Mouse (Mus musculus): Measurements from ENCODE around the gene Togaram1. TPM values are rescaled to one million over a fixed set of nuclear protein-coding genes. Genes with fewer than 3 reads are reported as not detected.

Gene Togaram1
- 6.0 and 6.5 TPM in 2 replicates for polyA plus RNA-seq (2015; fragmentation: Nextera tagmentation; extraction: Ambion mirVana)

DNA sequence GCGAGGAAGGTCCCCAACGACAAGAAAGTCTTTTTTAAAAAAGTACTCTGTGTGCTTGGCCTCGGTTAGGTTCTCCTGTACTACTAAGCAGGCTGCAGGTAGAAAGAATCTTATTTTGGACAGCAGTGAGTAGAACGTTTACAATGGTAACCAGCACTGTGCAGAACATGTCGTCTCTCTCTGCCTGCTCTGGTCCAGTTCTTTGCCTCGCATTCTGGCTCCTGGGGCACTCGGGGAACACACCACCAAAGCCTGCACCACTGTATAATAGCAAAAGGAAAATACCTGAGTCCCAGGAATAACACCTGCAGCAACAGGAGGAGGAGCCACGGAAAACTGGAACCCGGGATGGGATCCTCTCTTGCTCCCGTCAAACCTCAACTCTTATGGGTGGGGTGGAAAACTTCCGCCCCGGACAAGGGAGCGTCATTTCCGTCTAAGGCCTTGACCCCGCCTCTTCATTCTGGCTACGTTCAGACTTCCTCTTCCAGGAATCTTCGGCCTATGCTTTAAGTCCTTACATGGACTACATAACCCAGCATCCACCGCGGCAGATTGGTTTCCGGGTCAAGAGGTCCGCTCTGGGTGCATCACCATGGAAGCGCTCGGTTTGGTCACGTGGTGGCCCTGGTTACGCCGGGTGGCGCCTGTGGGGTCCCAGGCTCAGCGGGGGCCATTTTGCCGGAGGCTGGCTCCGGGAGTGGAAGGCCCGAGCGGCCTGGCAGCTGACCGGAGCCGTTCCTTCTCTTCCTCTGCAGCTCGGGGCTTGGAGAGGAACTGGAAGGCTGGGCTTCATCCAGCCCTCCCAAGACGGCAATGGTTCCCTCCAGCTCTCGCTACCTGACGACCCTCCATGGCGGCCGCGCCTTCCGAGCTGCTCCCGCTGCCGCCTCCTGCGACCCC is at the start of gene Togaram1, which contains the start of gene Klhl28:
Gene Togaram1, plus strand, starts transcription at position 681 of the 903 bp plus-strand sequence.
Gene Klhl28, minus strand, starts transcription at position 411 of the 903 bp plus-strand sequence.
- peaks cover 42% of the 10 kb centered on the region for H3K4me1 ChIP-seq (replicated peaks)
- no peaks in the 10 kb centered on the region for H3K9me3 ChIP-seq (replicated peaks)
- no peaks in the 10 kb centered on the region for H3K27me3 ChIP-seq
- peak; percentile 98 for ATAC-seq (ENCODE audit: insufficient read depth)
- peak within 1 kb of the TSS; percentile 93 for H3K4me3 ChIP-seq (replicated peaks)
- H3K36me3 ChIP-seq (replicated peaks): no peaks in the 10 kb centered on the region
- peak within 1 kb of the TSS; percentile 81 for H3K27ac ChIP-seq (replicated peaks)
- under 1% methylated on average over 45 of the region's 45 CpGs for WGBS (ENCODE audit: insufficient replicate concordance)
- H3K4me2 ChIP-seq: peak within 1 kb of the TSS; percentile 90
- H3K9ac ChIP-seq: peak within 1 kb of the TSS; percentile 91

DNA sequence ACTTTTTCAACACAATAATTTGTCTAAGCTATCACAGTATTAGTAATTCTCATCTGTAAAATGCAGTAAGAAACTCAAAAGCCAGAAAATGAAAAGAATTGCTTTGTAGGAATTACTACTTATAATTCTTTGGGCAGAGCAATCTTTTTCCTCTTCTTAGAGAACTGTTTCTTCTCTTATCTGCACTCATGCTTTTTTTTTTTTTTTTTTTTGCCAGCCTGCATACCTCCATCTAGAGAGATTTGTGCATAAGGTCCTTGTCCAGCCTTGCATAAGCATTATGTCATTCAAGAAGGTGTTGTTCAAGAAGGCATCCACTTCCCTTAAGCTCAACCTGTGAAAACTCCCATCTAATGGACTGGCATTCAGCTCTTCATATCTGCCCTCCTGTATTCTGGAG is 48.9 kb upstream of the Togaram1 start:
- ATAC-seq (ENCODE audit: insufficient read depth): no peak
- Histone ChIP-seq H3K4me2 (peak overlapping the region; percentile 98; the same call in 1 of the 2 replicates), H3K4me3 (replicated peaks) (no peak overlapping the region)

GRCm38 (mm10) chr12:64917578-64918471 is 47.8 kb upstream of the Togaram1 start, which contains the start of gene Gm527:
Gene Gm527, plus strand, starts transcription at chr12:64917906.
- peak within 1 kb of the TSS; percentile 41; the same call in 1 of the 2 replicates for H3K27ac ChIP-seq (replicated peaks)
- peaks cover 22% of the 10 kb centered on the region for H3K27me3 ChIP-seq
- H3K4me2 ChIP-seq: peak within 1 kb of the TSS; percentile 98
- H3K9me3 ChIP-seq (replicated peaks): no peaks in the 10 kb centered on the region
- H3K4me1 ChIP-seq (replicated peaks): peaks cover 16% of the 10 kb centered on the region
- H3K4me3 ChIP-seq (replicated peaks): peak within 1 kb of the TSS; percentile 78
- peak within 1 kb of the TSS; percentile 65 for H3K9ac ChIP-seq
- H3K36me3 ChIP-seq (replicated peaks): no peaks in the 10 kb centered on the region
- under 1% methylated on average over 91 of the region's 93 CpGs for WGBS (ENCODE audit: insufficient replicate concordance)
- ATAC-seq (ENCODE audit: insufficient read depth): peak; percentile 100

More for the DNA sequence above, 48.9 kb upstream of the Togaram1 start:
- Histone ChIP-seq H3K4me1 (replicated peaks) (peaks cover 16% of the 10 kb centered on the region), H3K9ac (no peak overlapping the region), H3K27ac (replicated peaks) (no peak overlapping the region), H3K36me3 (replicated peaks) (no peaks in the 10 kb centered on the region), H3K27me3 (peaks cover 22% of the 10 kb centered on the region), H3K9me3 (replicated peaks) (no peaks in the 10 kb centered on the region)

DNA sequence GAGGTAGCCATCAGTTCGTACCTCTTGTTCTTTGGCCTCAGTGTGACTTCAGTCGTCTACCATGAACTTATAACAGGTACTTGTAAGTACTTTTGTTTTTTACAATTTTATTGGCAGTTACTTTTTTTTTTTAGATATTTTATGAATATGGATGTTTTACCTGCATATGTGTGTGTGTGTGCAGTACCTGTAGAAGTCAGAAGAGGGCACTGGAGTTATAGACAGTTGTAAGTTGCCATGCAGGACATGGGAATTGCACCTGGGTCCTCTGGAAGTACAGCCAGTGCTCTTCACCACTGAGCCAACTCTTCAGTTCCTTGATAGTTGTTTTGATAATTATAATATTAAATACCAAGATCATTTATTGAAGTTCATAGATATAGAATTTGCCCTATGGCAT is 28.1 kb upstream of the Togaram1 start:
- H3K27ac ChIP-seq (replicated peaks): no peak overlapping the region
- WGBS (ENCODE audit: insufficient replicate concordance): 68% methylated on average over 2 of the region's 2 CpGs

DNA sequence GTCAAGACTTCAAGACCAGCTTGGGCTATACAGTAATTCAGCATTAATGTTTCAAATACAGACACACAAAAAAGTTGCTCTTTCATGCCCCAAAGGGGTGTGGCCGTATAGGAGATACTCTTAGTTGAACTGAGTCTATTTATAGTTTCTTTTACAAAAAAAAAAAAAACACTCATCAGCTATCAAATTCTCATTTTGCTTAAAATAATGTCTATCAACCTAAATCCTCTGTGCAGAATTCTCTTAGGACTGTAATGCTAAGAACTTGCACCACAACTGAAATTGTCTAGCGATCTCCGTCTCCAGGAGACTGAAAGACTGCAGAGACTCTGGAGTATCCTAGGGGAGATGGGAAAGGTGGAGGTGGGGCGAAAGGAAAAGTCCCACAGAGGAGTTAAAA is 1.0 kb upstream of the Togaram1 start:
- peak overlapping the region; percentile 93 for H3K4me3 ChIP-seq (replicated peaks)
- peak overlapping the region; percentile 78 for H3K27ac ChIP-seq (replicated peaks)
- H3K9me3 ChIP-seq (replicated peaks): no peaks in the 10 kb centered on the region
- no peaks in the 10 kb centered on the region for H3K36me3 ChIP-seq (replicated peaks)
- no peak for ATAC-seq (ENCODE audit: insufficient read depth)
- H3K9ac ChIP-seq: peak overlapping the region; percentile 91
- 10% methylated on average over 4 of the region's 4 CpGs for WGBS (ENCODE audit: insufficient replicate concordance)
- H3K4me2 ChIP-seq: peak overlapping the region; percentile 84
- H3K4me1 ChIP-seq (replicated peaks): peaks cover 39% of the 10 kb centered on the region
- H3K27me3 ChIP-seq: no peaks in the 10 kb centered on the region

More for the DNA sequence above, 28.1 kb upstream of the Togaram1 start:
- H3K4me3 ChIP-seq (replicated peaks): no peak overlapping the region
- no peaks in the 10 kb centered on the region for H3K4me1 ChIP-seq (replicated peaks)
- no peaks in the 10 kb centered on the region for H3K36me3 ChIP-seq (replicated peaks)
- no peak overlapping the region for H3K4me2 ChIP-seq
- no peaks in the 10 kb centered on the region for H3K27me3 ChIP-seq
- H3K9me3 ChIP-seq (replicated peaks): no peaks in the 10 kb centered on the region
- no peak overlapping the region for H3K9ac ChIP-seq
- ATAC-seq (ENCODE audit: insufficient read depth): no peak

- Histone ChIP-seq H3K9ac (peak overlapping the region; percentile 91), H3K9me3 (replicated peaks) (no peaks in the 10 kb centered on the region), H3K27ac (replicated peaks) (peak overlapping the region; percentile 81), H3K36me3 (replicated peaks) (no peaks in the 10 kb centered on the region), H3K4me1 (replicated peaks) (peaks cover 46% of the 10 kb centered on the region), H3K4me3 (replicated peaks) (peak overlapping the region; percentile 93), H3K4me2 (peak overlapping the region; percentile 90), H3K27me3 (no peaks in the 10 kb centered on the region)
- peak; percentile 12 for ATAC-seq (ENCODE audit: insufficient read depth)
- under 1% methylated on average over 44 of the region's 44 CpGs for WGBS (ENCODE audit: insufficient replicate concordance)
These were observed 562 bp downstream of the Togaram1 start for GRCm38 (mm10) chr12:64966101-64966631.

DNA sequence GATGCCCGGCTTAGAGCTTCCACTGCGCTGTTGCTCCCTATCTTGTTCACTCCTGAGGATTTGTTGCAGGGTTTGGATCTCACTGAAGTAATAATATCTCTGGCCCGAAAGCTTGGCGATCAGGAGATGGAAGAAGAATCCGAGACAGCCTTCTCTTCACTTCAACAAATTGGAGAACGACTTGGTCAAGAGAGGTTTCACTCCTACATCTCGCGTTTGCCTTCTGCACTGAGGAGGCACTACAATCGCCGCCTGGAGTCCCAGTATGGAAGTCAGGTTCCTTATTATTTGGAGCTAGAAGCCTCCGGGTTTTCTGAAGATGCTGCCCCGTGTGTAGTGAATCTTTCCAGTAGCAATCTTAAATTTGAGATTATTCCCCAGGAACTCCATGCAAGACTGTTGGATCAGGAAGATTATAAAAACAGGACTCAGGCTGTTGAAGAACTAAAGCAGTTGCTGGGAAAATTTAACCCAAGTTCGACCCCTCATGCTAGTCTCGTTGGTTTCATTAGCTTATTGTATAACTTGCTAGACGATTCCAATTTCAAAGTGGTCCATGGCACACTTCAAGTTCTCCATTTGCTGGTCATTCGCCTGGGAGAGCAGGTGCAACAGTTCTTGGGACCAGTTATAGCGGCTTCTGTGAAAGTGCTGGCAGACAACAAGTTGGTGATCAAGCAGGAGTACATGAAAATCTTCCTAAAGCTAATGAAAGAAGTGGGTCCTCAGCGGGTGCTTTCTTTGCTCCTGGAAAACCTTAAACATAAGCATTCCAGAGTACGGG is 1.2 kb downstream of the Togaram1 start:
- Histone ChIP-seq H3K9ac (peak overlapping the region; percentile 91), H3K27ac (replicated peaks) (peak overlapping the region; percentile 81), H3K36me3 (replicated peaks) (no peaks in the 10 kb centered on the region), H3K9me3 (replicated peaks) (no peaks in the 10 kb centered on the region), H3K27me3 (no peaks in the 10 kb centered on the region), H3K4me2 (peak overlapping the region; percentile 90), H3K4me1 (replicated peaks) (peaks cover 46% of the 10 kb centered on the region), H3K4me3 (replicated peaks) (peak overlapping the region; percentile 93)
- no peak for ATAC-seq (ENCODE audit: insufficient read depth)
- 3% methylated on average over 19 of the region's 19 CpGs for WGBS (ENCODE audit: insufficient replicate concordance)

GRCm38 (mm10) chr12:64967470-64967869 is 1.9 kb downstream of the Togaram1 start:
- WGBS (ENCODE audit: insufficient replicate concordance): 3% methylated on average over 9 of the region's 9 CpGs
- ATAC-seq (ENCODE audit: insufficient read depth): no peak
- Histone ChIP-seq H3K9ac (peak overlapping the region; percentile 91), H3K27ac (replicated peaks) (peak overlapping the region; percentile 81; the same call in 1 of the 2 replicates), H3K9me3 (replicated peaks) (no peaks in the 10 kb centered on the region), H3K4me3 (replicated peaks) (peak overlapping the region; percentile 93), H3K36me3 (replicated peaks) (no peaks in the 10 kb centered on the region), H3K4me1 (replicated peaks) (peaks cover 51% of the 10 kb centered on the region), H3K27me3 (no peaks in the 10 kb centered on the region), H3K4me2 (peak overlapping the region; percentile 90)

GRCm38 (mm10) chr12:64968067-64968466 is 2.5 kb downstream of the Togaram1 start:
- H3K27ac ChIP-seq (replicated peaks): 0 out of 2 replicates have a peak overlapping the region, but pooled peaks have one; percentile 1
- 5% methylated on average over 2 of the region's 2 CpGs for WGBS (ENCODE audit: insufficient replicate concordance)

GRCm38 (mm10) chr12:64971399-64971798 is 5.8 kb downstream of the Togaram1 start:
- no peak for ATAC-seq (ENCODE audit: insufficient read depth)
- no peaks in the 10 kb centered on the region for H3K9me3 ChIP-seq (replicated peaks)
- H3K27me3 ChIP-seq: no peaks in the 10 kb centered on the region
- no peak overlapping the region for H3K27ac ChIP-seq (replicated peaks)
- H3K4me2 ChIP-seq: no peak overlapping the region
- H3K9ac ChIP-seq: no peak overlapping the region
- H3K4me3 ChIP-seq (replicated peaks): no peak overlapping the region
- H3K4me1 ChIP-seq (replicated peaks): peaks cover 45% of the 10 kb centered on the region
- no peaks in the 10 kb centered on the region for H3K36me3 ChIP-seq (replicated peaks)

More at GRCm38 (mm10) chr12:64968067-64968466, 2.5 kb downstream of the Togaram1 start:
- no peak for ATAC-seq (ENCODE audit: insufficient read depth)
- H3K36me3 ChIP-seq (replicated peaks): no peaks in the 10 kb centered on the region
- peaks cover 51% of the 10 kb centered on the region for H3K4me1 ChIP-seq (replicated peaks)
- H3K27me3 ChIP-seq: no peaks in the 10 kb centered on the region
- H3K4me2 ChIP-seq: peak overlapping the region; percentile 90
- no peaks in the 10 kb centered on the region for H3K9me3 ChIP-seq (replicated peaks)
- H3K4me3 ChIP-seq (replicated peaks): peak overlapping the region; percentile 93
- H3K9ac ChIP-seq: peak overlapping the region; percentile 44; the same call in 1 of the 2 replicates
